Mouse (Mus musculus): ENCODE measurements around the gene Prr36. TPM values are rescaled to one million over a fixed set of nuclear protein-coding genes. Genes with fewer than 3 reads are reported as not detected.

Gene Prr36
- polyA plus RNA-seq, 1 experiment: not detected

DNA sequence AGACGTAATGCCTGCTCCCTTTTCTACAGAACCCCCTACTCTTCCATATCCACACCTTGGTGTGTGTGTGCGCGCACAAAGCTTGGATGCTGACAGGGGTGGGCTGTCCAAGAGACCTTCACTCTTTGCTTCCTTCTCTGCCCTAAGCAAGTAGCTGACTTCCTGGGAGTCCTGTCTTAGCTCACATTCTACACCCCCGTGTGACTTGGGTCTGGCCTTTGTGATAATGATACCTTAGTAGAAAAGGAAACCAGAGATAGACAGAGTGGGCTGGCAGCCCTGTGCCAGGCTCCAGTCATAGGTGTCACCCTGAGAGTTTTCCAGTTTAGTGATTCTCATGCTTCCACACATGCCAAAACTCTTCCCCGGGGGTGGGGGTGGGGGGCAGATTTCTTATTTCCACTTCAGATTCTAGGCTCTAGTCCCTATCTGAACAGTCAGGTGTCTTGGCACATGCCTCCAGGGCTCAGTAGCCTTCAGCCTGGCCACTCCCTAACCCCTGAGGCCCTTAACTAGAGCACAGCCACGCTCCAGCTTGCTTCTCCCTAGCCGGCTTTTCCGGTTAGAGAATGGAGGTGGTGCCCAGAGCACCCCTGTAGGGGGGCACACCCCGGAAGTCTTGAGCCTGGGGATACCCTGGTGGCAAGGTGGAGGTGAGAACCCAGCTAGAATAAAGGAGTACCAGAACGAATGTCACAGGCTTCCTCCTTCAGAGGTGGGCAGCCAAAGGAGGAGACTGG is 13.5 kb upstream of the Prr36 start:
- TF ChIP-seq POLR2A (IDR thresholded peaks at IDR 0.05; ENCODE audit: borderline replicate concordance, control insufficient read depth, low read depth, low read length) (no peak), CTCF (IDR thresholded peaks at IDR 0.05; ENCODE audit: control insufficient read depth, insufficient read depth, low read length) (no peak)
- H3K4me1 ChIP-seq (ENCODE audit: control insufficient read depth, insufficient read depth, low read length): no peaks in the 10 kb centered on the region
- 62% methylated on average over 10 of the region's 10 CpGs for WGBS
- H3K4me3 ChIP-seq (replicated peaks; ENCODE audit: control insufficient read depth, low read depth, low read length): no peak overlapping the region
- no peak overlapping the region for H3K27ac ChIP-seq (ENCODE audit: control insufficient read depth, insufficient read depth, low read depth, low read length, poor library complexity)

- Histone ChIP-seq H3K4me1 (ENCODE audit: control insufficient read depth, insufficient read depth, low read length) (no peaks in the 10 kb centered on the region), H3K27ac (ENCODE audit: control insufficient read depth, insufficient read depth, low read depth, low read length, poor library complexity) (no peak overlapping the region), H3K4me3 (replicated peaks; ENCODE audit: control insufficient read depth, low read depth, low read length) (no peak overlapping the region)
- 69% methylated on average over 5 of the region's 5 CpGs for WGBS
- TF ChIP-seq POLR2A (IDR thresholded peaks at IDR 0.05; ENCODE audit: borderline replicate concordance, control insufficient read depth, low read depth, low read length) (no peak), CTCF (IDR thresholded peaks at IDR 0.05; ENCODE audit: control insufficient read depth, insufficient read depth, low read length) (no peak)
These were observed 12.5 kb upstream of the Prr36 start for GRCm38 (mm10) chr8:4229784-4230183.

- TF ChIP-seq CTCF (IDR thresholded peaks at IDR 0.05; ENCODE audit: control insufficient read depth, insufficient read depth, low read length) (no peak), POLR2A (IDR thresholded peaks at IDR 0.05; ENCODE audit: borderline replicate concordance, control insufficient read depth, low read depth, low read length) (no peak)
- Histone ChIP-seq H3K4me3 (replicated peaks; ENCODE audit: control insufficient read depth, low read depth, low read length) (no peak overlapping the region), H3K27ac (ENCODE audit: control insufficient read depth, insufficient read depth, low read depth, low read length, poor library complexity) (no peak overlapping the region), H3K4me1 (ENCODE audit: control insufficient read depth, insufficient read depth, low read length) (no peaks in the 10 kb centered on the region)
- WGBS: 86% methylated on average over 4 of the region's 4 CpGs
These were observed 10.7 kb upstream of the Prr36 start for GRCm38 (mm10) chr8:4227919-4228318.

DNA sequence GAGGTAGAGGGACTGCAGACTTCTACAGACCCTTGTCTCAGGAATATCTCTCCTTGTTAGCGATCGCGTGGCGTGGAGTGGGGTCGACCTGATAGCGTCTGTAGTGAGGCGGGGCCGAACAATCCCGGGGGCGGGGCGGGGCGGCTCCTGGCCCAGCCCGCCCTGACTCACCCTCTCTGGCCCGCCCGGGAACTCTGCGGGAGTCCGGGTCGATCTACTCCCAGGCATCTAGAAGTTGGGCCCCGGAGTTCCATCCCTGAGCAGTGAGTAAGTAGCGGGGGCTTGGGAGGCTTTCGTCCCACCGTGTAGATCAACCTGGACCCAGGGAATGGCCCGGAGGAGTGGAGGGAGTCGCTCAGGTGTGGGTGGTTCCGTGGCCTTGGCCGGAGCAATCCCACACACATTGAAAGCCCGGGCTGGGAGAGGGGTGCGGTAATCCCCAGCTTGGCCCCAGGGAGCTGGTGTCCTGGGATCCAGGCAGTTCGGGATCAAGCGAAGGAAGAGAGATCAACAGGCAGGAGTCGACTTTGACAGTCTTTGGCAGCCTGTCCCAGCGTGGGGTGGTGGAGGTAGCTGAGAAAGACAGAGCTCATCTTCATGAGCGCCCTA is 9.6 kb upstream of the Prr36 start, which contains the start of gene Lrrc8e:
TSS of gene Lrrc8e (plus strand) at position 89 of the 609 bp plus-strand sequence.
- H3K27ac ChIP-seq (ENCODE audit: control insufficient read depth, insufficient read depth, low read depth, low read length, poor library complexity): no peak within 1 kb of the TSS
- H3K4me3 ChIP-seq (replicated peaks; ENCODE audit: control insufficient read depth, low read depth, low read length): no peak within 1 kb of the TSS
- WGBS: 18% methylated on average over 33 of the region's 33 CpGs
- H3K4me1 ChIP-seq (ENCODE audit: control insufficient read depth, insufficient read depth, low read length): no peaks in the 10 kb centered on the region
- no peak for TF ChIP-seq POLR2A (IDR thresholded peaks at IDR 0.05; ENCODE audit: borderline replicate concordance, control insufficient read depth, low read depth, low read length)
- no peak for TF ChIP-seq CTCF (IDR thresholded peaks at IDR 0.05; ENCODE audit: control insufficient read depth, insufficient read depth, low read length)

DNA sequence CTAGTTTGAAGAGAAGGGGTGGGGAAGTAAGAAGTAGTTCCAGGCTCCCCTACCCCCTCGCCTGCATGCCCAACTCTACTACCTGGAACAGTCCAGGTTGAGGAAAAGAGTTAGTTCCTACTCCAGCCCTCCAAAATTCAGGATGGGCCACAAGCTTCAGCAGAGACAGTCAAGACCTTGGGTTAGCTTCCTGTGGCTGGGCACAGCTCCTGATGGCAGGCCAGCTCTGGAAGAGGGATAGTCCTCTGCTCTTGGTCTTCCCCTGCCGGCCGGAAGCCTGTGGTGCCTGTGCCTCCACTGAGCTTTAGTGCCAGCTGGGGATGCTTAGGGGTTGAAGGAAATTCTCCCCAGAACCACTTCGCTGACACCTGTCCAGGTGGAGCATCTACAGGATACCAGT is 9.1 kb upstream of the Prr36 start:
- no peak overlapping the region for H3K4me3 ChIP-seq (replicated peaks; ENCODE audit: control insufficient read depth, low read depth, low read length)
- no peak overlapping the region for H3K27ac ChIP-seq (ENCODE audit: control insufficient read depth, insufficient read depth, low read depth, low read length, poor library complexity)
- WGBS: 47% methylated on average over 4 of the region's 4 CpGs
- no peaks in the 10 kb centered on the region for H3K4me1 ChIP-seq (ENCODE audit: control insufficient read depth, insufficient read depth, low read length)
- TF ChIP-seq POLR2A (IDR thresholded peaks at IDR 0.05; ENCODE audit: borderline replicate concordance, control insufficient read depth, low read depth, low read length): no peak
- no peak for TF ChIP-seq CTCF (IDR thresholded peaks at IDR 0.05; ENCODE audit: control insufficient read depth, insufficient read depth, low read length)

GRCm38 (mm10) chr8:4222059-4222458 is 4.8 kb upstream of the Prr36 start:
- Histone ChIP-seq H3K27ac (ENCODE audit: control insufficient read depth, insufficient read depth, low read depth, low read length, poor library complexity) (no peak overlapping the region), H3K4me1 (ENCODE audit: control insufficient read depth, insufficient read depth, low read length) (no peaks in the 10 kb centered on the region; the same call in 1 of the 2 replicates)
- no peak for TF ChIP-seq CTCF (IDR thresholded peaks at IDR 0.05; ENCODE audit: control insufficient read depth, insufficient read depth, low read length)
- no peak for TF ChIP-seq POLR2A (IDR thresholded peaks at IDR 0.05; ENCODE audit: borderline replicate concordance, control insufficient read depth, low read depth, low read length)

DNA sequence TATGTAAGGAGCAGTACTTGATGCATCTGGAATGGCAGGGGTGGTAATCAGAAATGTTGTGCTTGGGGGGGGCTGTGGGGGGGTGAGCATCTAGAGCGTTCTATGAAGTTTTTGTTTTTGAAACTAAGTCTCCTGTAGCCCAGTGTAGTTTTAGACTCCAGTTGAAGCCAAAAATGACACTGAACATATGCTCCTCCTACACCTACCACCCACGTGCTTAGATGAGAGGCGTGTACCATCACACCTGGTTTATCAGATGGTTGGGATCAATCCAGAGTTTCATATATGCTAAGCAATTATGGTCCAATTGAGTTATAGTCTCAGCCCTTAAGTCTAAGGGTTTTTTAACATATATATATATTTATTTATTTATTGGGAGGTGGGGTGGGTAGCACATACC is 2.4 kb upstream of the Prr36 start:
- 78% methylated on average over 3 of the region's 3 CpGs for WGBS
- TF ChIP-seq POLR2A (IDR thresholded peaks at IDR 0.05; ENCODE audit: borderline replicate concordance, control insufficient read depth, low read depth, low read length): no peak
- TF ChIP-seq CTCF (IDR thresholded peaks at IDR 0.05; ENCODE audit: control insufficient read depth, insufficient read depth, low read length): no peak

More at GRCm38 (mm10) chr8:4222059-4222458, 4.8 kb upstream of the Prr36 start:
- H3K4me3 ChIP-seq (replicated peaks; ENCODE audit: control insufficient read depth, low read depth, low read length): no peak overlapping the region

DNA sequence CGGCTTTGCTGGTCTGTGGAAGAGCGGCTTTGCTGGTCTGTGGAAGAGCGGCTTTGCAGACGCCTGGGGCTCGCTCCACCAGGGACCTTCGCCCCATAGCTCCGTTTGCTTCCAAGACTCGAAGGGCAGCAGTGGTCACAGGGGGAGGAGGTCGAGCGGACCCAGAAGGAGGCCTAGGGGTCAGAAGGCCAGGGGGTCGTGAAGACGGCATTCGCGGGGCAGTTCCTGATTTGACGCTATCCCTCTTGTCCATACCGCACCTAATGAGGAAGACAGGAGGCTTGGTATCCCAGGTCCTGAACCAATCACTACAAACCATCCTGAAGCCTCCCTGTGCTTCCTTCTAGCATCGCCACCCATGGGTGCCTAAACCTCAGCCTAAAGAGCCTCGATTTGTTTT is 963 bp downstream of the Prr36 start:
- Histone ChIP-seq H3K4me3 (replicated peaks; ENCODE audit: control insufficient read depth, low read depth, low read length) (no peak overlapping the region), H3K4me1 (ENCODE audit: control insufficient read depth, insufficient read depth, low read length) (peaks cover 3% of the 10 kb centered on the region), H3K27ac (ENCODE audit: control insufficient read depth, insufficient read depth, low read depth, low read length, poor library complexity) (no peak overlapping the region)
- 33% methylated on average over 18 of the region's 18 CpGs for WGBS
- TF ChIP-seq POLR2A (IDR thresholded peaks at IDR 0.05; ENCODE audit: borderline replicate concordance, control insufficient read depth, low read depth, low read length) (no peak), CTCF (IDR thresholded peaks at IDR 0.05; ENCODE audit: control insufficient read depth, insufficient read depth, low read length) (no peak)

More for the DNA sequence above, 2.4 kb upstream of the Prr36 start:
- Histone ChIP-seq H3K4me3 (replicated peaks; ENCODE audit: control insufficient read depth, low read depth, low read length) (no peak overlapping the region), H3K4me1 (ENCODE audit: control insufficient read depth, insufficient read depth, low read length) (peaks cover 2% of the 10 kb centered on the region), H3K27ac (ENCODE audit: control insufficient read depth, insufficient read depth, low read depth, low read length, poor library complexity) (no peak overlapping the region)

All from bone marrow, adult 2 months (tissue).